Mouse (Mus musculus) cerebellum, adult 11 months (tissue): Measurements from ENCODE around the gene Eogt.

Experiments
- DNase-seq: peaks from one replicate; pipeline ENCODE4 v3.0.0; 2022

Gene Eogt

GRCm38 (mm10) chr6:97104264-97104852 lies 44.6 kb downstream of the Eogt start:
- DNase-seq, result no peak

- DNase-seq, result no peak
Observed at GRCm38 (mm10) chr6:97101958-97102702, 46.9 kb downstream of the Eogt start.

GRCm38 (mm10) chr6:97101190-97101957 lies 47.6 kb downstream of the Eogt start:
- DNase-seq, result no peak

GRCm38 (mm10) chr6:97082336-97082735 lies 66.6 kb downstream of the Eogt start:
- no peak for DNase-seq

- no peak for DNase-seq
Observed at GRCm38 (mm10) chr6:97080016-97080415, 69.0 kb downstream of the Eogt start.

- no peak for DNase-seq
Observed at GRCm38 (mm10) chr6:97060074-97060681, 88.8 kb downstream of the Eogt start, which contains the start of gene Fam19a4. Fam19a4 (minus strand) TSS chr6:97060413.
